Mouse (Mus musculus) gastrocnemius, postnatal 36 days (tissue): ENCODE data around the gene Nlgn2. TPM values are rescaled to one million over a fixed set of nuclear protein-coding genes. Genes with fewer than 3 reads are reported as not detected.

Source experiments
- DNase-seq, 2 experiments: peaks; one replicate each; pipeline ENCODE4 v3.0.0; 2022
- intact Hi-C: fragments of 180-260 bp; cut with DNase I; formaldehyde crosslinking; loops from one replicate; pipeline ENCODE4 v1.15.1; 2025
- total RNA-seq, 2 experiments: library from RNA; stranded (reverse); gene quantifications; 2 replicates each; pipeline ENCODE4 v1.2.3; 2021

The Nlgn2 gene
- total RNA-seq, 2 experiments from 2014 or later: 2.4 to 2.9 TPM

DNA sequence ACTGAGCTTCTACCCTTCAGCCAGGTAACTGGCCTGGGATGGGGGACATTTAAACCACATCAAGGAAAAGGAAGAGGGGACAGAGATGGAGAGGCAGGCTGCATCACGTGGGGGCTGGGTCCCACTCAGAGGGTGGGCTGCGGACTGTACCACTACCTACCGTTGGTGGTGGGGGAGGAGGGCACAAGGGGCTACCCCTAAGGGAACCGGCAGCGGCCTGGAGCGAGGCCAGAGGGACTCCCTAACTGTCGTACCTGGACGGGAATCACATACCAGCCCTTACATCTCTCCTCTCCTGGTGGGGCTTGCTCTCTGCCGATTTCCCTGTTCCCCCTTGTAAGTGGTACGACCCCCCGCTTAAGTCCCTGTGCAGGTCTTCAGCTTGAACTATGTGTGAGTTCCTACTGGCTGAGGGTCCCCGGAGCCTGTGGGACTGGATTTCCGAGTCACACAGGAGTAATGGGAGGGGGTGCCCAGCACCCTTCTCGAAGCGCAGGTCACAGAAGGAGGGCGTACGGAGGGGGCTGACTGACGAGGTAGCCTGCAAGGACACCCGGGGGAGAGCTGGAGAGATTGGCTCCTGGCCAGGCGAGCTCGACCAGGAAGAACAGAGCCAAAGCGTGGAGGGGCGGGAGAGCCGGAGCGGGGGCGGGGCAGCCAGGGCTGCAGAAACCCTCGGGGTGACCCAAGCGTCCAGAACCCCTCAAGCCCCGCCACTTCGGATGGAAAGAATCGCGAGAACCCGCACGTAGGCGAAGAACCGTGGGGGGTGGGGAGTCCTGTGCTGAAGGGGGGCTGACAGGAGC lies 37.0 kb downstream of the Nlgn2 start:
- intact Hi-C loops: loop anchor here (5.0 kb wide), 3 partner anchors 37 to 77 kb away; partner anchors contain the start of genes Nlgn2, Slc35g3, Tmem256 and Tmem95
- DNase-seq: peak in 1 of 2 experiments; percentile 24

GRCm38 (mm10) chr11:69800138-69800391 lies 37.5 kb downstream of the Nlgn2 start:
- intact Hi-C loops: loop anchor here (5.0 kb wide), 3 partner anchors 37 to 77 kb away; partner anchors contain the start of genes Nlgn2, Slc35g3, Tmem256 and Tmem95
- DNase-seq: no peak

- DNase-seq: peak in 1 of 2 experiments; percentile 13
- intact Hi-C loops: loop anchor here (5.0 kb wide), 3 partner anchors 37 to 78 kb away; partner anchors contain the start of genes Nlgn2, Slc35g3, Tmem256 and Tmem95
Observed at GRCm38 (mm10) chr11:69799394-69800137, 38.0 kb downstream of the Nlgn2 start.

- intact Hi-C loops: no loop called here
- DNase-seq: no peak
Observed at GRCm38 (mm10) chr11:69797924-69798323, 39.7 kb downstream of the Nlgn2 start.

DNA sequence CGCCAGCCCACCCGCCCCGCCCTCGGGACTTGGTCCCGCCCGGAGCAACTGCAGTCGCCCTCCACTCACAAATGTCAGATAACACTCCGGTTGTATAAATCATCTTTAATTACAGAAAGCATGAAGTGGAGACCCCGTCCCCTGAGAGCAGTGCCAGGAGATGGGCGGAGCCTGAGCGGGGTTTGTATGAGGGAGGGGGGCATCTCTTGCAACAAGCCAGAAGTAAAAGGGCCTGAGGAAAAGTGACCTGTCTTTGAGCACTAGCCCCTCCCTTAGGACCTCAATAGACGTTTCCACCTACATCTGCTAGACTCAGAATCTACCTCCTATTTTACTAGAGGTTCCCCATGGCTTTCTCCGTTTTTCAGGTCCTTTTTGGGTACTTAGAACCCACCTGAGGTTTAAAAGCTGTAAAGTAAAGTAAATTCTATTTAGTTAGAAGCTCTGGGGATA lies 41.6 kb downstream of the Nlgn2 start:
- intact Hi-C loops: no loop called here
- no peak for DNase-seq

DNA sequence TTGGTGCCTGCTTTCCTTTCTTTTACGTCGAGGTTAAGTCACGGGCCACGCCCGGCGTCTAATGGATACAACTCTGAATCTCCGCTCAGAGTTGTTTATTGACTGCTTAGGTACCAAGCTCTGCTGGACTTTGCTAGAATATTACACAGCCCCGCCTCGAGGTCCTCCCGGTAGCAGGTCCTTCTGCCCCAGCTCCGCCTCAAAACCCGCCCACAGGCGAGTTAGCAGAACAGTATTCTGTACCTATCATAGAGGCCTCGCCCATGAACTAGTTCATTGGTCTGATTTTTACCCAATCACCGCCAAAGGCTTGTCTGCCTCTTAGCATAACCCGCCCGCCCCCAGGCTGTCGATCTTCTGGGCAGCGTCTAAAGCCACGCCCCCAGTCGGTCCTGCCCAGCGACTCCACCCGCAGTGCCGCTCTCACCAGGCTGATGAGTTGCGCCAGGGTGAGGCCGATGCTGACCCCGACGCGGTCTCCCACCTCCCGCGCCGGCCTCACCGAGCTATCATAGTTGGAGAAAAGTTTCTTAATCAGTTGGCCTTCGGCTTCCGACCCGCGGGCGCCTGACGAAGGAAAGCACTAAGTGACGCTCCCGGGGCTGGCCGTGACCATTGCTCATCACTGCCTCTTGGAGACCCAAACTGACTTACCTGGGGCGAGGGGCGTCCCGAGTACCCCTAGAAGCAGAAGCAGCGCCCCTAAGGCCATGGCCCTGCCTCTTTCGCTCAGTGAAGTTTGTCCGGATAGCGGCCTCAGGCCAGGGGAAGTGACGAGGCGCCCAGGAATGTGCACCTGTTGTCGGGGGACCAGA lies 42.2 kb downstream of the Nlgn2 start, which contains the start of gene Chrnb1:
TSS of gene Chrnb1 (minus strand) at position 776 of the 815 bp plus-strand sequence.
- DNase-seq: peak; percentile 84 to 91
- intact Hi-C loops: no loop called here

GRCm38 (mm10) chr11:69793429-69793828 lies 44.2 kb downstream of the Nlgn2 start:
- DNase-seq: no peak
- intact Hi-C loops: no loop called here

DNA sequence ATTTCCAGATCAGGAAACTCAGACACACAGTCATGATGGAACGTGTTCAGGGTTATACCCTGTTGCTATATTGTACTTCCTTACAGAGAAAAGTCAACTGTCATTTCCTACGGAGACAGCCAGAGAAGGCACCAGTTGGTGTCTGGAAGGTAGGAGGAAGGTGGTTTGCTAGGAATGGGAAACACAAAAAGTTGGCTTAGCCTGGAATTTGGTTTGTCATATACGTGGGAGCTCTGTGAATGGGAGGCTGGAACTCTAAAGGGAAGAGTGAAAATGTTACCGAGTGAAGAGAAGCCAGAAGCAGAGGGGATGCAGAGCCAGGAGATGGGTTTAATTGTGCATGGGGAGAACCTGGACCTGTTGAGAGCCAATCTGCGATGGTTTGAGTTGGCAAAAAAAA lies 46.2 kb downstream of the Nlgn2 start:
- DNase-seq: no peak
- intact Hi-C loops: no loop called here

DNA sequence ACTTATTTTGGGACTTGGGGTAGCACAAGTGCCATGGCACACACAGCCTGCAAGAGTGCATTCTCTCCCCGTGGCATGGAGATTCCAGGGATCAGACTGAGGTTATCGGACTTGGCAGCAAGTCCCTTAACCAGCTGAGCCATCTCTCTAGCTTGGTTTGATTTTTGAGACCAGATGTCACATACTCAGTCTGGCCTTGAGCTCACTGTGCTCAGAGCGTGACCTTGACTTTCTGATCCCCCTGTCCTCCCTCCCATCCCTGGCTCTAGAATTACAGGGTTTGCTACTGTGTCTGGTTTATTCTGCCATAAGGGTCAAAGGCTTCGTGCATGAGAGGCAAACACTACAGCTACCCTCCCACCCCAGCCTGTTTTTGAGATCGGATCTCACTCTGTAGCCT lies 48.2 kb downstream of the Nlgn2 start:
- intact Hi-C loops: no loop called here
- no peak for DNase-seq

- DNase-seq: no peak
- intact Hi-C loops: no loop called here
Observed at GRCm38 (mm10) chr11:69787306-69787705, 50.3 kb downstream of the Nlgn2 start.

- DNase-seq: no peak
- intact Hi-C loops: no loop called here
Observed at GRCm38 (mm10) chr11:69784793-69785272, 52.8 kb downstream of the Nlgn2 start.

GRCm38 (mm10) chr11:69781828-69782227 lies 55.8 kb downstream of the Nlgn2 start:
- intact Hi-C loops: no loop called here
- DNase-seq: no peak

GRCm38 (mm10) chr11:69778985-69779384 lies 58.6 kb downstream of the Nlgn2 start:
- intact Hi-C loops: no loop called here
- DNase-seq: no peak

GRCm38 (mm10) chr11:69778258-69778982 lies 59.2 kb downstream of the Nlgn2 start:
- intact Hi-C loops: no loop called here
- DNase-seq: no peak

DNA sequence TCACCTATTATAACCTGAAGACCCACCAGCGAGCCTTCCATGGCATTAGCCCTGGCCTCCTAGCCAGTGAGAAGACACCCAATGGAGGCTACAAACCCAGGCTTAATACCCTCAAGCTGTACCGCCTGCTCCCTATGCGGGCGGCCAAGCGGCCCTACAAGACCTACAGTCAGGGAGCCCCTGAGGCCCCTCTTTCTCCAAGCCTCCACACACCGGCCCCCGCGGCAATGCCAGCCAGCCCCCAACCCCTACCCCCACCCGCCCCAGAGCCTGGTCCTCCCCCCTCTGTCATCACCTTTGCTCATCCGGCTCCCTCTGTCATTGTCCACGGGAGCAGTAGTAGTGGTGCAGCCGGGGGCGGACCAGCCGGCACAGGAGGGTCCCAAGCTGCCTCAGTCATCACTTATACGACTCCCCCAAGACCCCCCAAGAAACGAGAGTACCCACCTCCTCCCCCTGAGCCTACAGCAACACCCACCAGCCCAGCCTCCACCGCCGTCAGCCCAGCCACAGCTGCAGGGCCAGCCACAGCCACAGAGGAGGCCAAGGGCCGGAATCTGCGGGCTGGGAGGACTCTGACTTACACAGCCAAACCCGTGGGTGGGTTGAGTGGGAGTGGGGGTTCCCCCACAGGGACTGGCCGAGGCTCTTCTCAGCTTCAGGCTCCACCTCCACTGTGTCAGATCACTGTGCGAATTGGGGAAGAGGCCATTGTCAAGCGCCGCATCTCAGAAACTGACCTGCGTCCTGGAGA lies 59.9 kb downstream of the Nlgn2 start:
- intact Hi-C loops: no loop called here
- no peak for DNase-seq

DNA sequence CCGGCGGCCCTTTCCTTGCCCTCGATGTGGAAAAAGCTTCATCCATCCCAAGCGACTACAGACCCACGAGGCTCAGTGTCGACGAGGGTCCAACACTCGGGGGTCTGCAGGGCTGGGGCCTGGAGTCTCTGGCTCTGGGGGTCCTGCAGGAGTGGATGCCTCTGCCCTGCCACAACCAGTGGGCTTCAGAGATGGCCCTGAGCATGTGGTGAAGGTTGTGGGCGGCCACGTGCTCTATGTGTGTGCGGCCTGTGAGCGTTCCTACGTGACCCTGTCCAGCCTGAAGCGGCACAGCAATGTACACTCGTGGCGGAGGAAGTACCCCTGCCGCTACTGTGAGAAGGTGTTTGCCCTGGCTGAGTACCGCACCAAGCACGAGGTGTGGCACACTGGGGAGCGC lies 61.1 kb downstream of the Nlgn2 start:
- no peak for DNase-seq
- intact Hi-C loops: no loop called here

GRCm38 (mm10) chr11:69775716-69776115 lies 61.9 kb downstream of the Nlgn2 start:
- intact Hi-C loops: no loop called here
- DNase-seq: no peak

- no peak for DNase-seq
- intact Hi-C loops: no loop called here
Observed at GRCm38 (mm10) chr11:69774961-69775360, 62.6 kb downstream of the Nlgn2 start.
